Mouse (Mus musculus): ENCODE results near the gene Lamb3. TPM values are rescaled to one million over a fixed set of nuclear protein-coding genes. Genes with fewer than 3 reads are reported as not detected.

The Lamb3 gene
- total and polyA plus RNA-seq, 3 experiments: 10.1 to 14.6 (median 12.3) TPM

DNA sequence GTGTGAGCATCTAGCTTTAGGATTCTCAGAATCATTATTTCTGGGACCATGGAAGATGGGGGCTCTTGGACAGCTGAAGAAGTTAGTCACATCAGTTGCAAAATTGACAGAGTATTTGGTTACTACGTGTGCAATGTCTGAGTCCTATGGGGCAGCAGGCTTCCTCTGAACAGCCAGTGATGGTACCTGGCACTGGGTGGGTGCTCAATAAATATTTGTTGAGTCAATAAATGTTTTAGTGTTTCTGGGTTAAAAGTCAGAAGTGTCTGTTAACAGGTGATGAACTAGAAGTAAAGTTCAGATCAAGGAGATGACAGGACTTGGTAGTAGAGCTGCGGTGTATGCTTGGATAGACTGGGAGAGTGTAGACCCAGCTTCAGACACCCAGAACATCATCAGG lies 80.1 kb downstream of the Lamb3 start:
- Histone ChIP-seq H3K9ac (ENCODE audit: insufficient read depth, low read depth) (no peak overlapping the region), H3K27ac (ENCODE audit: insufficient read depth, low read depth) (no peak overlapping the region), H3K79me2 (replicated peaks; ENCODE audit: control insufficient read depth, extremely low read depth, insufficient read depth, poor library complexity, severe bottlenecking) (no peaks in the 10 kb centered on the region), H3K4me3 (replicated peaks in 1 of 3; ENCODE audit: low read depth in 2 of 3, low read length in 2 of 3, poor library complexity in 1 of 3) (no peak overlapping the region), H3K36me3 (replicated peaks in 1 of 2; ENCODE audit: control insufficient read depth in 1 of 2, insufficient read depth in 1 of 2, low read length in 1 of 2) (no peaks in the 10 kb centered on the region), H3K9me3 (replicated peaks; ENCODE audit: low read length) (no peaks in the 10 kb centered on the region), H3K4me2 (ENCODE audit: insufficient read depth, low read depth, poor library complexity, severe bottlenecking) (no peak overlapping the region), H3K4me1 (ENCODE audit: control insufficient read depth in 1 of 2, insufficient read depth in 2 of 2) (peaks cover 0 to 4% of the 10 kb centered on the region in 2 experiments; a peak in 1 of 4 replicates), H3K27me3 (replicated peaks) (no peaks in the 10 kb centered on the region)
- in situ Hi-C loops (cut with MboI; ENCODE audit: low pct_ligation_motif_present, low pct_unique_long_range_greater_than_20kb, low sequenced_read_pairs): no loop called here
- dilution Hi-C loops (cut with MboI; ENCODE audit: extremely low pct_ligation_motif_present, extremely low pct_unique_long_range_greater_than_20kb, low sequenced_read_pairs): no loop called here
- DNase-seq (ENCODE audit: extremely low read depth): no peak
- no peak for TF ChIP-seq GABPA (IDR thresholded peaks at IDR 0.05; ENCODE audit: insufficient replicate concordance, low read depth, low read length)
- TF ChIP-seq ZC3H11A (IDR thresholded peaks at IDR 0.05; ENCODE audit: low read depth, low read length): no peak
- no peak for TF ChIP-seq MAX (IDR thresholded peaks at IDR 0.05; ENCODE audit: low read length)
- TF ChIP-seq USF1 (IDR thresholded peaks at IDR 0.05; ENCODE audit: low read depth, low read length): no peak
- no peak for TF ChIP-seq UBTF (IDR thresholded peaks at IDR 0.05; ENCODE audit: low read depth, low read length)
- TF ChIP-seq MAZ (IDR thresholded peaks at IDR 0.05; ENCODE audit: low read depth, low read length): no peak
- no peak for TF ChIP-seq E2F4 (IDR thresholded peaks at IDR 0.05; ENCODE audit: insufficient replicate concordance, low read depth, low read length)
- no peak for TF ChIP-seq ETS1 (conservative IDR thresholded peaks at IDR 0.05; ENCODE audit: low read depth, low read length)

DNA sequence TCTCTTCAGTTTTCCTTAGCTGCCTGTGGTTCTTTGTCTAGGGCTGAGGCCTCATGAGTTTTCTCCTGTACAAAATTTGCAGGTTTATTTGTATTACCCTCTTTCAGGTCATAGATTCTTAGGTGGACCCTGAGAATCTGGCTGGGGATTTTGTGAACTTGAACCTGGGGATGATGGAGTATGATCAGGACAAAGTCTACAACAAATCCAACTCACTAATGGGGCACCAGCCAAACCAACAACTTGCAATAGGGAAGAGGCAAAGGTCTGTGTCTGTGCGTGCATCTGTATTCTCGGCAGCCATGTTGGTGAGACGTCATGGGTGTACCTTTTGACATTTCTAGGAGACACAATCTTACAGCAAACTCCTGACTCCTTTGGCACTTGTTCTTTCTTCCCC lies 81.6 kb downstream of the Lamb3 start:
- H3K4me2 ChIP-seq (ENCODE audit: insufficient read depth, low read depth, poor library complexity, severe bottlenecking): no peak overlapping the region
- H3K4me1 ChIP-seq (ENCODE audit: control insufficient read depth in 1 of 2, insufficient read depth in 2 of 2): peaks cover 0 to 4% of the 10 kb centered on the region in 2 experiments; a peak in 1 of 4 replicates
- dilution Hi-C loops (cut with MboI; ENCODE audit: extremely low pct_ligation_motif_present, extremely low pct_unique_long_range_greater_than_20kb, low sequenced_read_pairs) (no loop called here), in situ Hi-C loops (cut with MboI; ENCODE audit: low pct_ligation_motif_present, low pct_unique_long_range_greater_than_20kb, low sequenced_read_pairs) (no loop called here)
- H3K4me3 ChIP-seq (replicated peaks in 1 of 3; ENCODE audit: low read depth in 2 of 3, low read length in 2 of 3, poor library complexity in 1 of 3): no peak overlapping the region
- no peaks in the 10 kb centered on the region for H3K27me3 ChIP-seq (replicated peaks)
- H3K27ac ChIP-seq (ENCODE audit: insufficient read depth, low read depth): no peak overlapping the region
- no peaks in the 10 kb centered on the region for H3K79me2 ChIP-seq (replicated peaks; ENCODE audit: control insufficient read depth, extremely low read depth, insufficient read depth, poor library complexity, severe bottlenecking)
- TF ChIP-seq MXI1 (IDR thresholded peaks at IDR 0.05; ENCODE audit: low read depth, low read length) (no peak), CTCF (conservative IDR thresholded peaks at IDR 0.05 in 1 of 2, IDR thresholded peaks at IDR 0.05 in 1 of 2; ENCODE audit: low read depth in 2 of 2, low read length in 2 of 2) (no peak), MAZ (IDR thresholded peaks at IDR 0.05; ENCODE audit: low read depth, low read length) (no peak), RAD21 (IDR thresholded peaks at IDR 0.05; ENCODE audit: low read depth, low read length) (no peak), POLR2AphosphoS2 (IDR thresholded peaks at IDR 0.05; ENCODE audit: low read depth, low read length) (no peak), PAX5 (IDR thresholded peaks at IDR 0.05; ENCODE audit: low read length) (no peak), ELF1 (IDR thresholded peaks at IDR 0.05; ENCODE audit: low read depth, low read length) (no peak), SMC3 (IDR thresholded peaks at IDR 0.05; ENCODE audit: low read depth, low read length) (no peak)
- no peak overlapping the region for H3K9ac ChIP-seq (ENCODE audit: insufficient read depth, low read depth)
- no peak for DNase-seq (ENCODE audit: extremely low read depth)
- H3K9me3 ChIP-seq (replicated peaks; ENCODE audit: low read length): no peaks in the 10 kb centered on the region
- H3K36me3 ChIP-seq (replicated peaks in 1 of 2; ENCODE audit: control insufficient read depth in 1 of 2, insufficient read depth in 1 of 2, low read length in 1 of 2): no peaks in the 10 kb centered on the region

All from CH12.LX (cell line).